Mouse (Mus musculus): ENCODE measurements at regions not wholly inside any gene's neighbourhood (a gene's known extent, or its start where the extent isn't known, plus 50 kb on each side); places are given as distances from the start of the nearest gene placed in this dataset.

- in situ Hi-C loops (cut with MboI, MseI) = no loop called here
Observed at GRCm38 (mm10) chr12:42369029-42369577, 882.9 kb upstream of the Lrrn3 start.

DNA sequence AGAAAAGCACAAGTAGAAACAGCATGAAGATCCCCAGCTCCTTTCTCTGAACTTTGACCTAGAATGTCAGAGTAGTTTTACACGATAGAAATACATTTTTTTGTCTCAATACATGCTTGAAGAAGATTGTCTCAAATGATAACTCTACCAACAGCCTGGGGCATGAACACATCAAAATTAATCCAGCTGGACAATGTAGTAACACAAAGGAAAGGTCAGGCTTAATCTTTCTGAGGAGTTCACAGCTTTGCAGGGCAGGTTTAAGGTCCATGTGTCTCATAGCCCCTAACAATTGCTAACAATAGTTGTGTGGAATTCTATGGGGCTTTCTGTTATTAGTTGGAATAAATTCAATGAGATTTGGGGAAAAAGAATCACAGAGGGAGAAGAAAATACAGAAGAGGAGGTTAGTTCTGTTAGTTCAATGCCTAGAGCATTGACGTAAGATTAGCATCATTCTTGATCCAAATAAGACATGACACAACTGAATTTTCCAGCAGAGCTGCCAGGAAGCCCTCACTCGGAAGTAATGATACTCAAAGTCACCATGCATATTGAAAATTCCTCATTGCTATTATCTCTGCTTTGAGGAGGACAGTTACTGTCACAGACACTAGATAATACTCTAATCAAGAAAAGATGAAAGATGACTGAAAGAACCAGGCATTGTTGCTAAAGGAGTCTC lies 852.9 kb upstream of the Lrrn3 start:
- in situ Hi-C loops (cut with MboI, MseI) = no loop called here

DNA sequence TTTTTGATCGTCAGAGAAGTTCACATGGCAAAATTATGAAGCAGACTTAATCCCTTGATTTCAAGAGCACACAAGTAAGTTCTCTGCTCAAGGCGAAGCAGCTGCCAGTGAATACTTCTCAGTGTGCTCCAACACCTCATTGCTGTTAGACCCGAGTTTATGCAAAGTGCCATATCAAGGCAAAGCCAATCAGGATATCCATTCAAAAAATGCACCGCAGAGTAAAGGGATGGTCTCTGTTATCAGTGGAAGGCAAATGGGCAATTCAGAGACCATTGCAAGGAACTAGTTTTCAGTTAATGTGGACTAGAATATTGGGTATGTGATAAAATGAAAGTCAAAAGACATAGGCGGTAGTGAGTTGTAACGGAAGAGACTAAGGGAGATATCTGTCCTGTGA lies 820.2 kb upstream of the Lrrn3 start:
- in situ Hi-C loops (cut with MboI, MseI) = loop anchor here in 1 of 2 experiments (10.0 kb wide), 1 partner anchor 772 kb away; no protein-coding TSS in a partner anchor

DNA sequence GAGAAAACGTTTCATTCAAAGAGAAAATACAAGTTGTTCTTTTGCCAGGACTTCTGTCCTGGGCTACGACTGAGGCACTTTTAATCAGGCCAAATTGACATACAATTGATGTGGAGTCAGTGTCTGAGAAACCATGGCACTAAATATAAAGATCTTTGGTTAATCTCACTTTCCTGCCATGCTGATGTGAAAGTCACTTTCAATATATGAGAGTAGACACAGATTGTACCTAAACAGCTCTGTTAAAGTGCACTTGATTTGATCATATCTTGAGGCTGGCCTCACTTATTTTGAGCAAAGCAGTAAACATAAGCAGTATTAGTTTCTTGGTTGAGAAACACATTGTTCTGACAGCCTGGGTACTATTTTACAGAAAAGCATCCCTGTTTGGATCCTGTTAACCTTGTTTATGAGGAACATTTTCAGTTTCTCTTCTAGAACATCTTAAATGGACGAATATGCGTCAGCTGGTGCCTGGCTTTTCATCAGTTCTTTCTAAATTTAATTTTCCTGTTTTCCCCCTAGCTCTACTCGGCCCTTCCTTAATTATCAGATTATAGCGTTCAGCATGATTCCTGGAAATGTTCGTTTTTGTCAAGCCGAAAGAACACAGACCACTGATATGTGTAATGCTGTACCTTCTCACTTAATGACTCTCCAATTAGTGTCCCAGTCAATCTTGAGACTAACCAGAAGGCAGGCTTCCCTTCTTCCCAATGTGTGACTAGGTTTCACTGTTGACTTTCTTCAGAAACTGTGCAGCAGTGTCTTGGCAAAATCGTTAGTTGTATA lies 791.2 kb upstream of the Lrrn3 start:
- in situ Hi-C loops (cut with MboI, MseI) = no loop called here

- in situ Hi-C loops (cut with MboI, MseI) = no loop called here
Observed at GRCm38 (mm10) chr12:42250410-42250809, 764.2 kb upstream of the Lrrn3 start.

DNA sequence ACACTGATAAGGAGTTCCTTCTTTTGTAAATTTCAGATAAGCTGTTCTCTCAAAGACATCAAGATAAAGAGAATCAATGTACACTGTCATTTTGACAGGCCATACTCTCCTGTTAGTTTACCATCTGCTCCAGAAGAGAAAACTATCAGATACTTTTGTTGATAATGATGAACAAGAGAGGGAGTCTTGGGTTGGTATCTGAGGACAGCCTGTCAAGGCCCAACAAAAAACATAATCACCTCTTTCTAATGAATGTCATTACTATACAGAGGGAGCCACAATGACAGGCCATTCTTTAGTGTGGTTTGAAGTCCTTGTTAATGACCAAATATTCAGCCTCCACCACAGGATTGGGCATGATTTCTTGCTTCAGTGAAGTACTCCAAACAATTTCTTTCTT lies 743.0 kb upstream of the Lrrn3 start:
- in situ Hi-C loops (cut with MboI, MseI) = no loop called here

DNA sequence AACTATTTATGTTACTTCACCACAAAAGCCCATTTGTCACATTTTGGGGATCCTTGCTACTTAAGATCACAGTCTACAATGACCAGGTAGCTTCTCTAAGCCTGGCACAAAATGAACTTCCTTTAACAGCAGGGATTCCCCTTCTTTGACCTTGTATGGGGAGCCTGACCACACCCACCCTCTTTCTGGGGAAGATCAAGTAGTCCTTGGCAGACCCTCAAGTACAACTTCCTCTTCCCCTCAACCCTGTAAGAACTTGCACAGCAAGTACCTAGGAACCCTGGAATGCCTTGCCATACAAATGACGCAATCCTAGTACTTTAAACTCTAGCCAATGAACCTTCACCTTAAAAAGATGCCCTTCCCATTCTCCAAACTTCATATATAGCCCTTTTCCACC lies 695.4 kb upstream of the Lrrn3 start:
- in situ Hi-C loops (cut with MboI, MseI) = no loop called here

DNA sequence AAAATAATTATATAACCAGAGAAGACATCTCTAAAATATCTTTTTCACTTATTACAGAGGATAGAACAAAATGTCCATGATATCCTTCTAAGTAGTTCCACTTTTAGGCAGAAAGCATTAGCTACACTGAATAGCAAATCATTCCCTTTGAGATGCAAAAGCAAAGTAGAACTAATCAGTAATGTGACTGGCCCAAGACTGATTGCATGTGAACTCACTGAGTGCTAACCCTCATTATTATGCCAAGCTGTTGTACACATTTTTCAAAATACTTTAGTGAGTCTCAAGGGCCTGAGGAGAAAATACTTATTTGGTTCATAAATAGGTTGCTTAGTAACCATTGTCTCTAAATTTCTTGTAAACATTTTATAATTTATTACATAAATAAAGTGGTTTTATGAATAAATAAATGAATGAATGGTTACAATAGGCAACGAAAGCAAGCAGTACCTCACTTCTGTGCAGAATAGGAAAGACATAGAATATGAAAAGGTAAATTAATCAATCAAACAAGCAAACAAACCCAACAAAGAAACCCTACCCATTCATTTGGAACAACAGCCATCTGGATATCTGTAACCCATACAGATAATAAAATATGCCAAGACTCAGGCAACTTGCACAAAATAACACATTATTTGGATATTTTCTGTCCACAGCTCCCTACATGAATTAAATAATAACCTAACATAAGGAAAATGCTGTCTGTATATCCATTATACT lies 693.9 kb upstream of the Lrrn3 start:
- in situ Hi-C loops (cut with MboI, MseI) = no loop called here

GRCm38 (mm10) chr12:42147971-42148370 lies 661.7 kb upstream of the Lrrn3 start:
- in situ Hi-C loops (cut with MboI, MseI) = no loop called here

- in situ Hi-C loops (cut with MboI, MseI) = no loop called here
Observed at GRCm38 (mm10) chr12:42138694-42139442, 652.6 kb upstream of the Lrrn3 start.

- in situ Hi-C loops (cut with MboI, MseI) = no loop called here
Observed at GRCm38 (mm10) chr12:42138177-42138576, 651.9 kb upstream of the Lrrn3 start.

DNA sequence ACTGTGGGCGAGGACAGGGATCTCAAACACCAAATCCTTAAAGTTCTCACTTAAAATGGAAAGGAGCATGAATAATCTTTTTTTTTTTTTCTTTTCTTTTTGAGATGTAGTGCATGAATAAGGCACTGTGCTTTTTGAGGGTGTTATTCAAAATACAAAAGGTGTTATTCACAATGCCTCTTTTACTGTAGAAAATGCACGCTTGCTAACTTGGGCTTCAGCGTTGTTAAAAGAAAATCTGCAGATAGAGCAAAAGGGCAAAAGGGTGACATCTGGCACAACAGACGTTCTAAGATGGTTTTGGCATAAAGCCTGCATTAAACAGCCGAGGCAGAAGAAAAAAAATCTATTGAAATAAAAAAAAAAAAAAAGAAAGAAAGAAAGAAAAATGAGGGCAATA lies 651.5 kb upstream of the Lrrn3 start:
- in situ Hi-C loops (cut with MboI, MseI) = no loop called here

DNA sequence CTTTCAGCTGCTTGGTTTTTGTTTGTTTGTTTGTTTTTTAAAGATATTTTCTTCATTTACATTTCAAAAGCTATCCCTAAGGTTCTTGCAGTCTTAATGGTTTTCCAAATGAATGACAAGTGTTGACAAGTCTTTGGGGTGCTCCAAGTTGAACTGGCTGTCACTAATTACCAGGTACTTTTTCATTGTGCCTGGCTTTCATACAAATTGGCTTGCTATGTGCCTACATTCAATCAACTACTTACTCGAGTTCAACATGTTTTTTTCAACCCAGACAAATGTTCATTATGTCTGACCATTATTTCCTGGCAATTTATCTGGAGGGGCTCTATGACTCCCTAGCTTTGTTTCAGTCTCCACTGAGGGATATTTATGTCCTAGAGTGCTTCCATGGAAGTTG lies 614.0 kb upstream of the Lrrn3 start:
- in situ Hi-C loops (cut with MboI, MseI) = no loop called here

DNA sequence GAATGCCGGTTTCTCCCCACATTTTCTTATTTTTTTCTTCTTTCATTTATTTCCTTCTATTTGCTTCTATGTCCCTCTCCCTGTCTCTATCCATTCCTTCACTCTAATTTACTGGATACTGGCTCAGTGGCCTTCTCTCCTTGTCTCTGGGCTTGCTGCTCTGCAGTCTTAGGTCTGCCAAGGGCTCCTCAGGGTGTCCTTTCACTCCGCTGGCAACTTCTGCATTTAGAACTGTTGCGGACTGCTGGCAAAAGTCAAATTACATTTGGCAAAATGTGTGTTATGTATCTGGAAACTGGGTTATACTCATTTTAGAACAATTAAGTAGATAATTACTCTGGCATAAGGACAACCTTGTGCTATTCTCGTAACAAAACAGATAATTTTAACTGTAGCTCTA lies 584.2 kb upstream of the Lrrn3 start:
- in situ Hi-C loops (cut with MboI, MseI) = no loop called here

DNA sequence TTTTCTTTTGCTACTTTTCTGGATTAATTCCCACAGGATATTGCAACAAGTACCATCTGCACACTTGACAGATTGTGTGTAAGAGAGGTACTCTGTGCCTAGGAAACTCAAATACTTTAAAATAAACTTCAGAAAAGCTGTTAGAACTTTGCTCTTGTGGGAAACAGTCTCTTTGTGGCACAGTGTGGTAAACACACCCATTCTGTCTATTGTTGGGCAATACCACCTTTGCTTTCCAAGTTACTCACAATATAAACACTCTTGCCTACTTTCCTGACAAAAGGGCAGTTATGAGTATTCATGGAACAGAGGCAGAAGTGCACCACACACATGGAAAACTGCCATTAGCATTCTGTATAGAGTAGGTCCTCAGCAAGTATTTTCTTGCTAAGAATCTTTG lies 577.5 kb upstream of the Lrrn3 start:
- in situ Hi-C loops (cut with MboI, MseI) = no loop called here

DNA sequence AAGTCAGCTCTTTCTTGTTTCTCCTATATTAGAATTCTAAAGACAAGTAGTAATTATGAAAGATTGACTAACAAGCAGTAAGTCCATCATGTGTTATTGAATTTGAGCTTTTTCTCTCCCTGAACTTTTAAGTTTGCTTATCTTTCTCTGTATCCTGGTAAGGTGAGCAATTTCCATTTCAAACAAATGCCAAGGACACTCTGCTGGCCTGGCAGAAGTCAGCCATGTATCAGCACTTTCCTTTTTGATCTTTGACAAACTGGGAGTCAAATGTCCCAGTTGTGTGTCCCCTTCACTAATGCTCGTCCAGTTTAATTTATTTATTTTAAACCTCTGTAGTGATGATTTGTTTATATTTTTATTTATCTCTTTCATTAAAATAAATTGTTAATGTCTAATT lies 562.8 kb upstream of the Lrrn3 start:
- in situ Hi-C loops (cut with MboI, MseI) = no loop called here

- in situ Hi-C loops (cut with MboI, MseI) = no loop called here
Observed at GRCm38 (mm10) chr12:42027874-42028273, 541.6 kb upstream of the Lrrn3 start.

DNA sequence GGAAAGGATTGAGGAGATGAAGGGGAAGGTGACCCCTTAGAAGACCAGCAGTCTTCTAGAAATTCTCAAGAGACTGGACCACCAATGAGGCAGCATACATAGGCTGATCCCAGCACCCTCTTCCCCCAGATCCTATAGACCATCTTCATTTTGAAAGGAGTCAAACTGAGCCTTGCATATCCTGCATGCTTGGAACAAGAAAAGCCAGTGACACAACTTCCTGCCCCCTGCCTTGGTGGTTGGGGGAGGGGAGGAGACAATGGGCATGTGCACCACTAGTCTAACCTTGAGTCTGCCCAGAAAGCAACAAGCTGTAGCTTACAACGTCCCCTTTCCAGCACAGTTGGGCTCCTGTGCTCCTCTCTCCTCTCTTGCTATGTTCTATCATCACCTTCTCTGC lies 531.3 kb upstream of the Lrrn3 start:
- in situ Hi-C loops (cut with MboI, MseI) = no loop called here

DNA sequence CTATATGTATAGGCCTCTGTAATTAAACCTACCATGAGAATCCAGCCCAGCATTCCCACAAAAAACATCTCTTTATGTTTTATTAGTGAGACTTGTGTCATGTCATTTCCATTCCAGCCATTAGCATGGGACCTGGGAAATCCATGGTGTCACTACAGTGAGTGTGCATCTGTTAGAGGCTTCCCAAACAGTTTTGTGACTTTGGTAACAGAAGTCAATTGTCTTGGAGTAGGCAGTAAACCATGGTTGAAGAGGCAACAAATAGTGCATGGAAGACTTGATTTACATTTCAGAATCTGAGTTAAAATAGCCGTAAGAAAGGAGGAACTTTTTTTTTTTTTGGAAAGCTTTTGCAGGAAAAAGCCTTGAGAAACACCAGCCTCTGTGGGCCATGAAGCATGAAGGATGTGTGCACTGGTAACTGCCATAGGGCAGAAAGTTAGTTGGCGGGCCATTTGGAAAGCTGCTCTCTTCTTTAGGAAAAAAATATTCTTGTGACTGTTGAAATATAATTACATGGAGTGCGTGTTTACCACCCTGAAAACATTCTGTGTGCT lies 522.7 kb upstream of the Lrrn3 start:
- in situ Hi-C loops (cut with MboI, MseI) = no loop called here

GRCm38 (mm10) chr12:42006912-42007311 lies 520.7 kb upstream of the Lrrn3 start:
- in situ Hi-C loops (cut with MboI, MseI) = no loop called here

Data from T-helper 17 cell (primary cell).